8 mouse cellular contexts compared by ENCODE assay signal in the genomic region with DNA sequence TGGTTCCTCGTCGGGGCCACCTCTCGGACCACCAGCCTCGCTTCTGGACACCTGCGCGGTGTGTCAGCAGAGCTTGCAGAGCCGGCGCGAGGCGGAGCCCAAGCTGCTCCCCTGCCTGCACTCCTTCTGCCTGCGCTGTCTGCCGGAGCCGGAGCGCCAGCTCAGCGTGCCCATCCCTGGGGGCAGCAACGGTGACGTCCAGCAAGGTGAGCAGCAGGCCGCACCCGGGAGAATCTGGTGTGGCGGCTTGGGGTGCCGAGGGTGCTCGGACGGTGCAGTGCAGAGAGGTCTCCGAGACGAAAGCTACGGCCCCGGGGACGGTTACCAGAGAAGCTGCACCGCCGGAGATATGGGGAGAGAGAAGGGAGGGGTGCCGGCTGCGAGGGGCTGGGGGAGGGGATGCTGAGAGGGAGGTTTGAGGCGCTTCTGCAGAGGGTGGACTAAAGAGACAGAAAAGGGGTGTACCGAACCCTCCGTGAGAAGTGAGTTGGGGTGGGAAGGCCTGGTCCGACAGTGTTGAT. TPM values are rescaled to one million over a fixed set of nuclear protein-coding genes. Genes with fewer than 3 reads are reported as not detected.
DNase-seq lines count a peak whose midpoint lies in the region; ATAC-seq and TF ChIP-seq lines count a peak whose summit lies in the region.

No protein-coding gene starts in this region.

- WGBS in forebrain, embryonic 14.5 days = under 1% methylated on average over 31 of the region's 36 CpGs

- H3K9ac ChIP-seq in forebrain, embryonic 14.5 days (ENCODE audit: low read length) = peak overlapping the region; percentile 97

- intact Hi-C loops in heart, postnatal 36 days (cut with DNase I) = loop anchor here (5.0 to 10.0 kb wide), 2 partner anchors 108 to 176 kb away; partner anchors contain the start of genes Bcas2 and Dennd2c

- peak; percentile 68 for DNase-seq in G1E (ENCODE audit: low spot score)
- peak; percentile 52 for DNase-seq in cerebellum, adult 11 months
- DNase-seq in forebrain, embryonic 14.5 days (ENCODE audit: low spot score) = peak; percentile 60
- DNase-seq in heart, postnatal 36 days = peak; percentile 35 to 58
- peak; percentile 62 to 68 for DNase-seq in layer of hippocampus, postnatal 10 days (ENCODE audit: low spot score in 2 of 2)
- peak; percentile 34 for DNase-seq in lung, postnatal 14 days
- DNase-seq in retina, adult 2 months (ENCODE audit: low read depth, low spot score) = peak; percentile 18
- DNase-seq in thymus, postnatal 25 days = peak; percentile 72

- H3K36me3 ChIP-seq in G1E (replicated peaks) = peaks cover 16% of the 10 kb centered on the region
- H3K36me3 ChIP-seq in forebrain, embryonic 14.5 days (ENCODE audit: control insufficient read depth, insufficient read depth, low read length) = 0 out of 2 replicates have a peak, but pooled peaks cover 9% of the 10 kb centered on the region

- ATAC-seq in G1E (ENCODE audit: extremely low read depth, insufficient number of reproducible peaks, low FRiP score, poor library complexity, severe bottlenecking) = peak; percentile 36; the same call in 1 of the 2 replicates
- peak; percentile 66 for ATAC-seq in forebrain, embryonic 14.5 days

- no peaks in the 10 kb centered on the region for H3K27me3 ChIP-seq in G1E (ENCODE audit: insufficient read depth, low read length)
- no peaks in the 10 kb centered on the region for H3K27me3 ChIP-seq in forebrain, embryonic 14.5 days (replicated peaks; ENCODE audit: control insufficient read depth, insufficient read depth, low read length)

- no peaks in the 10 kb centered on the region for H3K9me3 ChIP-seq in G1E (replicated peaks)
- H3K9me3 ChIP-seq in forebrain, embryonic 14.5 days (replicated peaks; ENCODE audit: control insufficient read depth, low read length) = no peaks in the 10 kb centered on the region

- peak overlapping the region; percentile 99 for H3K4me3 ChIP-seq in G1E (ENCODE audit: low read depth, low read length)
- peak overlapping the region; percentile 100 for H3K4me3 ChIP-seq in forebrain, embryonic 14.5 days (ENCODE audit: low read depth, low read length)

- no peak for TF ChIP-seq CTCF in G1E (IDR thresholded peaks at IDR 0.05; ENCODE audit: low read depth, low read length)

- peaks cover 36% of the 10 kb centered on the region for H3K4me1 ChIP-seq in G1E (ENCODE audit: insufficient read depth, low read depth, low read length)
- peaks cover 17% of the 10 kb centered on the region for H3K4me1 ChIP-seq in forebrain, embryonic 14.5 days (ENCODE audit: control insufficient read depth, insufficient read depth, low read length)

- peak overlapping the region; percentile 99 for H3K27ac ChIP-seq in forebrain, embryonic 14.5 days (ENCODE audit: low read depth, low read length)

- H3K4me2 ChIP-seq in forebrain, embryonic 14.5 days (ENCODE audit: low read length) = peak overlapping the region; percentile 67

RNA-seq across cellular contexts. Expression of gene Trim33, which starts 1.2 kb away (rescaled TPM):
- total RNA-seq in G1E (2014; fragmentation: Nextera tagmentation) = 188 and 278 TPM in 2 replicates
- total RNA-seq in G1E (2017) = 93.7 and 103 TPM in 2 replicates
- polyA plus RNA-seq in G1E (2012) = 7.7 and 7.9 TPM in 2 replicates
- 20.1 and 21.8 TPM in 2 replicates for polyA plus RNA-seq in forebrain, embryonic 14.5 days (2014; fragmentation: Nextera tagmentation; extraction: Ambion mirVana)
- total RNA-seq in heart, postnatal 36 days (2021) = 10 to 100 TPM; 15.8 to 16.1 TPM
- 10 to 100 TPM; 54.4 to 56.4 TPM for total RNA-seq in layer of hippocampus, postnatal 10 days (2021)

Comparison
In these comparisons a context has a peak if more than half of its experiments do, and no peak if none do; other contexts are left out.
1. Peak in every context shown above with its lines: DNase-seq, ATAC-seq, H3K4me3 ChIP-seq and H3K27ac ChIP-seq.
2. DNase-seq: peak in every context shown above with its lines; median percentile 72 in thymus, postnatal 25 days; 68 in G1E; 65 in layer of hippocampus, postnatal 10 days; 60 in forebrain, embryonic 14.5 days; 52 in cerebellum, adult 11 months; 46 in heart, postnatal 36 days; 34 in lung, postnatal 14 days; 18 in retina, adult 2 months.